Mouse (Mus musculus) CD8-positive naive resting alpha-beta T cell, adult 2 months (primary cell): ENCODE data around the gene Pwp2.

Source experiments
- DNase-seq, 2 experiments: peaks; one replicate each; pipeline ENCODE4 v3.0.0; 2022; ENCODE audit warnings: low read depth in 2 of 2, low spot score in 2 of 2

Gene Pwp2

GRCm38 (mm10) chr10:78171057-78171456, 13.9 kb downstream of the Pwp2 start:
- DNase-seq: no peak

- DNase-seq: no peak
Measured at GRCm38 (mm10) chr10:78170445-78170844, 14.5 kb downstream of the Pwp2 start.

- peak; percentile 97 to 99 for DNase-seq
Measured at GRCm38 (mm10) chr10:78169281-78170042, 15.5 kb downstream of the Pwp2 start, which contains the start of gene D10Jhu81e. D10Jhu81e (minus strand) TSS chr10:78169782.

- no peak for DNase-seq
Measured at GRCm38 (mm10) chr10:78168792-78169191, 16.2 kb downstream of the Pwp2 start.

GRCm38 (mm10) chr10:78167775-78168174, 17.2 kb downstream of the Pwp2 start:
- no peak for DNase-seq

GRCm38 (mm10) chr10:78167333-78167732, 17.6 kb downstream of the Pwp2 start:
- DNase-seq: no peak

- DNase-seq: no peak
Measured at GRCm38 (mm10) chr10:78165256-78166005, 19.5 kb downstream of the Pwp2 start.

- no peak for DNase-seq
Measured at GRCm38 (mm10) chr10:78164786-78165185, 20.2 kb downstream of the Pwp2 start.

GRCm38 (mm10) chr10:78163923-78164322, 21.0 kb downstream of the Pwp2 start:
- peak; percentile 52 to 71 for DNase-seq

GRCm38 (mm10) chr10:78163241-78163640, 21.7 kb downstream of the Pwp2 start:
- DNase-seq: no peak

- DNase-seq: no peak
Measured at GRCm38 (mm10) chr10:78162646-78163045, 22.3 kb downstream of the Pwp2 start.

GRCm38 (mm10) chr10:78161096-78161495, 23.9 kb downstream of the Pwp2 start:
- DNase-seq: no peak

- DNase-seq: peak; percentile 38 to 59
Measured at GRCm38 (mm10) chr10:78160369-78161095, 24.4 kb downstream of the Pwp2 start.

- DNase-seq: peak; percentile 75 to 78
Measured at GRCm38 (mm10) chr10:78159906-78160305, 25.0 kb downstream of the Pwp2 start.

GRCm38 (mm10) chr10:78159252-78159878, 25.6 kb downstream of the Pwp2 start:
- DNase-seq: peak; percentile 35 to 56

GRCm38 (mm10) chr10:78158041-78158440, 26.9 kb downstream of the Pwp2 start:
- DNase-seq: no peak

- DNase-seq: no peak
Measured at GRCm38 (mm10) chr10:78156926-78157325, 28.0 kb downstream of the Pwp2 start.

- no peak for DNase-seq
Measured at GRCm38 (mm10) chr10:78148834-78149766, 35.8 kb downstream of the Pwp2 start.

GRCm38 (mm10) chr10:78147908-78148441, 37.0 kb downstream of the Pwp2 start:
- no peak for DNase-seq
